Mouse (Mus musculus) kidney, postnatal 36 days (tissue): ENCODE measurements around the gene Zscan4e.
"Not testable (repeated sequence)": the region's sequence is repeated elsewhere in the genome, so short reads cannot be mapped to it uniquely, and the experiment has no call there.

Source experiments
- DNase-seq, 2 experiments: peaks; one replicate each; pipeline ENCODE4 v3.0.0; 2021 to 2022; ENCODE audit warnings: mixed read lengths in 2 of 2

The Zscan4e gene

GRCm38 (mm10) chr7:11310582-11310981 is at the start of gene Zscan4e:
Gene Zscan4e, minus strand, starts transcription at chr7:11310682.
- not testable (repeated sequence) for DNase-seq
